Mouse (Mus musculus): ENCODE results near the gene Lhpp. TPM values are rescaled to one million over a fixed set of nuclear protein-coding genes. Genes with fewer than 3 reads are reported as not detected.

The Lhpp gene
- polyA plus RNA-seq, 1 experiment from 2014 or later = 17.4 TPM

DNA sequence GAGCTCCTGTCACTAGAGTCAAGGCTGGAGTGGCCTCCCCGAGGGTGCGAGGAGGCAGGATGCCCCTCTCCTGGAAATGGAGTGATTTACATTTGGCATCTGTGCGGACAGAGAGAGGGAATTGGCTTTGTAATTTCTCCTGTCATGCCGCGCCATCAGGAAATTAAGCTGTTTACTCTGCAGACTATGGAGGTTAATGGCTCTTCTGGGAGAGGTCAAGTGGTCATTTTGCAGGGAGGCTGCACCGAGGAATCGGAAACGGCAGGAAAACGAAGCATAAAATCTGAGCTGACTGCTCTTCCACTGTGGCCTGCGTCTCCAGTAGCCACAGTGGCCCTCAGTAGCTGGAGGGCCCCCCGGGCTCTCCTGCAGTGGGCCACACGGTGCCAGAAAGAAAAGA, 26.9 kb downstream of the Lhpp start:
- Histone ChIP-seq H3K36me3 (no peaks in the 10 kb centered on the region), H3K4me1 (0 out of 2 replicates have a peak, but pooled peaks cover 4% of the 10 kb centered on the region), H3K27ac (no peak overlapping the region), H3K9me3 (no peaks in the 10 kb centered on the region), H3K27me3 (ENCODE audit: insufficient read depth, poor library complexity, severe bottlenecking) (peaks cover 17% of the 10 kb centered on the region), H3K4me3 (no peak overlapping the region)
- no peak for DNase-seq (ENCODE audit: low spot score)
- 58% methylated on average over 12 of the region's 12 CpGs for WGBS

DNA sequence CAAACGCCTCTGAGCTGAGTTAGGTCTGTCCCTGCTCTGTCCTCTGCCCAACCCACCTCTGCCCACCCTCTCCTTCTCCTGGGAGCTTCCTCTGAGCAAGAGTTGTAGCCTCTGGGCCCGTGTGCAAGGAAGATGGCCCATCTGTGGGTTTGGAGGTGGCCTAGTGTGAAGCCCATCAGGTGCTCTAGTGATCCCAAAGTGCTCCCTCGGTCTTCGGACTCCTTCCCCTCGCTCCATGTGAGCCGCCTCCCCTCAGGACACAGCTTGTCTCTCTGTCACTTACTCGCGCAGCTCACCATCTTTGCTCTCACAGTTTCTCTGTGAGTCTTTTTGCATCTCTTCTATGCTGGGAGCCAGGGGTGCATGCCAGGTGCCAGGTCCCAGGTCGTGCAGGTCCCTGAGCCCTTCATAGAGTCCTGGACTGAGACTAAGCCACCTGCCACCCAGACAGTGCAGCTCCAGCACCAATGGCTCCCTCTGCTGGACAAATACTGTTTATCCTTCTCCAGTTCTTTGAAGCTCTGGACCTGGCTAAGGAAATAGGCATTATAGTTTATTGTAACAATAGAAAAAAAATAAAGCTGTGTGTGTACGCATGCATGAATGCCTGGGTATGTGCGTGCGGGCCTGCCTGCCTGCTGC, 28.1 kb downstream of the Lhpp start:
- Histone ChIP-seq H3K27ac (no peak overlapping the region), H3K4me1 (0 out of 2 replicates have a peak, but pooled peaks cover 4% of the 10 kb centered on the region), H3K9me3 (no peaks in the 10 kb centered on the region), H3K4me3 (no peak overlapping the region), H3K27me3 (ENCODE audit: insufficient read depth, poor library complexity, severe bottlenecking) (peaks cover 21% of the 10 kb centered on the region), H3K36me3 (no peaks in the 10 kb centered on the region)
- DNase-seq (ENCODE audit: low spot score) = no peak
- WGBS = 61% methylated on average over 12 of the region's 12 CpGs

DNA sequence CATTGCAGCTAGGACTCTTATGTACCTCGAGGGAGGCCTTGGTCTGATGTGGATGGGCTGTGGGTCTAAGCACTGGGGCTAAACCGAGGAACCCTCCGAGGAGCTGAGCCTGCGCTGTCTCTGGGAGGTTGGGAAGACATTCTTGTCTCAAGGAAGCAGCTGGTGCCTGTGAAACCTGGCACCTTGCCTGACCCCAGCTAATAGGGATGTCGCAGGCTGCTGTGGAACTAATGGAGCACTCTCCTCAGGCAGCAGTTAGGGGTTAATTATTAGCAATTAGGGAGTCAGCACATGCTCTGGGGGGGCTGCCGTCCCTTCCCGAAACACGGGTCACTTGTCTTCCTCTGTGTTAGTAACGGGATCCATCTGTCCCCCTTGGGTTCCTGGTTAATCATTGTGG, 30.5 kb downstream of the Lhpp start:
- peaks cover 17% of the 10 kb centered on the region for H3K27me3 ChIP-seq (ENCODE audit: insufficient read depth, poor library complexity, severe bottlenecking)
- H3K4me1 ChIP-seq = 0 out of 2 replicates have a peak, but pooled peaks cover 4% of the 10 kb centered on the region
- H3K4me3 ChIP-seq = no peak overlapping the region
- no peaks in the 10 kb centered on the region for H3K9me3 ChIP-seq
- H3K27ac ChIP-seq = no peak overlapping the region
- no peak for DNase-seq (ENCODE audit: low spot score)
- 64% methylated on average over 9 of the region's 9 CpGs for WGBS
- H3K36me3 ChIP-seq = no peaks in the 10 kb centered on the region

DNA sequence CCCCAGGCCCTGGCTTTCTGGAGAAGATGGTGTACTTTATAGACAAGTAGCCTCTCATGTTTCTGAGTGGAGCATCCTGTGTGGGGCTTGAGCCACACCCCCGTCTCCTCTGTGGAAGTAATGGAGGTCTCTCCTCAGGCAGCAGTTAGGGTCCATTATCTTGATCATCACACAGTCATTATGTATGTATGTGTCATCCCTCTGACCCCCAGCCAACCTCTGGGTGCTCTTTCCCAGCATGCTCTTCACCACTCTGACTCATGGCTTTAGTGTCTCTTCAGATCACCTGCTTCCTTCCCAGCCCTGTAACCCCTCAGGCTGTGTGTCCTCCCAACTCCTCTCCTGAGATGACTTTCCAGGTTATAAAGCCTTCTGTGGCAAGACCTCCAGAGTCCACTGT, 31.2 kb downstream of the Lhpp start:
- WGBS = 70% methylated on average over 1 of the region's 1 CpGs
- Histone ChIP-seq H3K4me3 (no peak overlapping the region), H3K9me3 (no peaks in the 10 kb centered on the region), H3K27ac (no peak overlapping the region), H3K27me3 (ENCODE audit: insufficient read depth, poor library complexity, severe bottlenecking) (peaks cover 17% of the 10 kb centered on the region), H3K36me3 (no peaks in the 10 kb centered on the region), H3K4me1 (0 out of 2 replicates have a peak, but pooled peaks cover 4% of the 10 kb centered on the region)
- DNase-seq (ENCODE audit: low spot score) = no peak

DNA sequence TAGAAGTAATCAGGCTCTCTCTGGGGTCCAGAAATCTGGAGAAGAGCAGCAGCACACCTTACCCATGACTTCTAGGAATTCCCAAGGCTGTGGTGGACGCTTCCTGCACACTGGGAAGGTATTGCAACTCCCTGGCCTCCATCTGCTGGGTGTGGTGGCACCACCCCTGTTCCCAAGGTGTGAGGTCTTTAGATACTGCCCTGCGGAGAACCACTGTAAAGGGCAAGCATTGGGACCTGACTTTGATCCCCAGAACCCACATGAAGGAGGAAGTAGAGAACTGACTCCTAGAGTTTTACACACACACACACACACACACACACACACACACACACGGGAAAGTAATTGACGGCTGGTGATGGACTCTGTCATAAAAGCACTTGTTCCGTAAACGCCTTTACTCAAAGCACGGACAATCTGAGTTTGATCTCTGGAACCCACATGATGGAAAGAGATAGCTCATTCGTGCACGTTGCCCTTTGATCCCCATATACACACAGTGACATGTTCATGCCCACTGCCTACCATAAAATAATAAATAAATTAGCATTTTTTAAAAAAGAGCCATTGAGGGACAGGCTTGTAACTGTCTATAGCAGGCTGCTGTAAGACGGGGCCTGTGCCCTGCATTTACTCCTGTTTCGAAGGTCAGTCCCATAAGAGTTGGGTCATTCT, 34.3 kb downstream of the Lhpp start:
- Histone ChIP-seq H3K27ac (no peak overlapping the region), H3K36me3 (no peaks in the 10 kb centered on the region), H3K9me3 (no peaks in the 10 kb centered on the region), H3K4me1 (0 out of 2 replicates have a peak, but pooled peaks cover 4% of the 10 kb centered on the region), H3K27me3 (ENCODE audit: insufficient read depth, poor library complexity, severe bottlenecking) (peaks cover 10% of the 10 kb centered on the region), H3K4me3 (no peak overlapping the region)
- 83% methylated on average over 11 of the region's 11 CpGs for WGBS
- no peak for DNase-seq (ENCODE audit: low spot score)

DNA sequence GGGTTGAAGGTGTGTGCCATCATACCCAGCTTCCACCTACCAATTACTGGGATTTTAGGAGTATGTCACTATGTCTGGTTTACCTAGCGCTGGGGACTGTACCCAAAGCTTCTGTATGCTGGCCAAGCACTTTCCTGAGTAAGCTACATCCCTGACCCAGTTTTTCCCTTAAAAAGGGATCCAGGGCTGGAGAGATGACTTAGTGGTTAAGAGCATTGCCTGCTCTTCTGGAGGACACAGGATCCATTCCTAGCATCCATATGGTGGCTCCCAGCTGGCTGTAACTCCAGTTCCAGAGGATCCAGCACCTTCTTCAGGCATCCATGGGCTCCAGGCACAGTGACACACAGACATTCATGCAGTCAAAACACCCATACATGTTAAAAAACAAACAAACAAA, 36.1 kb downstream of the Lhpp start:
- no peak overlapping the region for H3K27ac ChIP-seq
- H3K4me1 ChIP-seq = peaks cover 3% of the 10 kb centered on the region; the same call in 1 of the 2 replicates
- DNase-seq (ENCODE audit: low spot score) = no peak
- H3K36me3 ChIP-seq = no peaks in the 10 kb centered on the region
- no peaks in the 10 kb centered on the region for H3K9me3 ChIP-seq
- peaks cover 4% of the 10 kb centered on the region; the same call in 1 of the 2 replicates for H3K27me3 ChIP-seq (ENCODE audit: insufficient read depth, poor library complexity, severe bottlenecking)
- WGBS = 78% methylated on average over 1 of the region's 1 CpGs
- no peak overlapping the region for H3K4me3 ChIP-seq

DNA sequence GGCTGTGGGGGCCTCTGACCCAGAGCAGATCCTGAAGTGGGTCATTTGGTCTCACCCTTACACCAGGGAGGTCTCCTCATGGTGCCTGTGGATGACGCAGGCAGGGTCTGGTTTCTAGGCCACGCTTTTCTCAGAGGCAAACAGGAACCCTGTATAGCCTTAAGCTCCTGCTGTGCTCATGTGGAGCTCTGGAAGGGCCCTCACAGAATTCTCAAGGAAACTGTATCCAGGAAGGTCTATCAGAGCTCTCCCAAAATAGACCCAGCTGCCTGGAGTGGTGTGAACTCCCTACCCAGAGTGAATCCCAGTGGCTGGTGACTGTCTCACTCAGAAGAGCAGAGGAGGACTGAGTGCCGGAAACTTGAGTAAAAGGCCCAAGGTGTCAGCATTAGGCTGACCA, 44.0 kb downstream of the Lhpp start:
- Histone ChIP-seq H3K27ac (peak overlapping the region; percentile 77; the same call in 1 of the 2 replicates), H3K27me3 (ENCODE audit: insufficient read depth, poor library complexity, severe bottlenecking) (no peaks in the 10 kb centered on the region), H3K4me1 (peaks cover 50% of the 10 kb centered on the region), H3K9me3 (no peaks in the 10 kb centered on the region), H3K4me3 (no peak overlapping the region), H3K36me3 (no peaks in the 10 kb centered on the region)
- 49% methylated on average over 3 of the region's 3 CpGs for WGBS
- DNase-seq (ENCODE audit: low spot score) = no peak

DNA sequence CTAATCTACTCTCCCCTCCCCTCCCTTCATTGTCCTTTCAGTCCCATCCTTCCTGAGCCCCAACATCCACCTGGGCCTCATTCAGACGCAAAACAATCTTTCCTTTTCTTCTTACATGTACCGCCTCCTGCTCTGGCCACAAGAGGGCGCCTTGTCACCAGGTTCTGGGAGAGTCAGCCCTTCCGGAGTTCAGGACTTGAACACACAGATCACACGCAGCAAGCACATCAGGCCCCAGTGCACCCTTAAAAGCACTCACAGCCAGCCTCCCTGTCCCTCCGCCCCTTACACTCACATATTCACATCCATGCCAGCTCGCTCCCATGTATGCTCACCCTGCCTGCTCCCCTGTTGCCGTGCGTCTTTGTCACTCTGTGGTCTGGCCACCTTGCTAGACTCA, 45.6 kb downstream of the Lhpp start:
- peak overlapping the region; percentile 82 for H3K27ac ChIP-seq
- no peaks in the 10 kb centered on the region for H3K27me3 ChIP-seq (ENCODE audit: insufficient read depth, poor library complexity, severe bottlenecking)
- no peaks in the 10 kb centered on the region for H3K9me3 ChIP-seq
- H3K4me1 ChIP-seq = peaks cover 67% of the 10 kb centered on the region
- H3K36me3 ChIP-seq = no peaks in the 10 kb centered on the region
- 20% methylated on average over 9 of the region's 9 CpGs for WGBS
- H3K4me3 ChIP-seq = peak overlapping the region; percentile 8; the same call in 1 of the 2 replicates
- DNase-seq (ENCODE audit: low spot score) = peak; percentile 93

DNA sequence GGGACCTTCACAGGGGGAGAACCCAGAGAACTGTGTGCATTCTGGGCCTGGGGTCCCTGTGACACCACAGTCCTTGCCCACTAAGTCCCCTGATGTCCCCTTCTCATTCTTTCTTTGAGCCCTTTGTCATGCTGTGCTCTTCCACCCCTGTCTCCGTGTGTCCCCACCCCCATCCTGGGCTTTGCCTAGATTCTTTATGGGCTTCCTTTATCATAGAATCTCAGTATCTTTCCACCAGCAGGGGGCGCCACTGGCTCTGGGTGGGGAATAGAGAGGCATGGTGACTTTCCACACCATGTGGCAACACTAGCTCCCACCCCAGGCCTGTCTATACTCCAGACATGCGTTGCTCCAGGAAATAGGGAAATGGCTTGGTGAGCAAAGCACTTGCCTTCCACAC, 46.1 kb downstream of the Lhpp start:
- Histone ChIP-seq H3K4me3 (peak overlapping the region; percentile 8; the same call in 1 of the 2 replicates), H3K9me3 (no peaks in the 10 kb centered on the region), H3K4me1 (peaks cover 68% of the 10 kb centered on the region), H3K27ac (peak overlapping the region; percentile 82), H3K36me3 (no peaks in the 10 kb centered on the region), H3K27me3 (ENCODE audit: insufficient read depth, poor library complexity, severe bottlenecking) (no peaks in the 10 kb centered on the region)
- 15% methylated on average over 3 of the region's 3 CpGs for WGBS
- DNase-seq (ENCODE audit: low spot score) = peak; percentile 82

DNA sequence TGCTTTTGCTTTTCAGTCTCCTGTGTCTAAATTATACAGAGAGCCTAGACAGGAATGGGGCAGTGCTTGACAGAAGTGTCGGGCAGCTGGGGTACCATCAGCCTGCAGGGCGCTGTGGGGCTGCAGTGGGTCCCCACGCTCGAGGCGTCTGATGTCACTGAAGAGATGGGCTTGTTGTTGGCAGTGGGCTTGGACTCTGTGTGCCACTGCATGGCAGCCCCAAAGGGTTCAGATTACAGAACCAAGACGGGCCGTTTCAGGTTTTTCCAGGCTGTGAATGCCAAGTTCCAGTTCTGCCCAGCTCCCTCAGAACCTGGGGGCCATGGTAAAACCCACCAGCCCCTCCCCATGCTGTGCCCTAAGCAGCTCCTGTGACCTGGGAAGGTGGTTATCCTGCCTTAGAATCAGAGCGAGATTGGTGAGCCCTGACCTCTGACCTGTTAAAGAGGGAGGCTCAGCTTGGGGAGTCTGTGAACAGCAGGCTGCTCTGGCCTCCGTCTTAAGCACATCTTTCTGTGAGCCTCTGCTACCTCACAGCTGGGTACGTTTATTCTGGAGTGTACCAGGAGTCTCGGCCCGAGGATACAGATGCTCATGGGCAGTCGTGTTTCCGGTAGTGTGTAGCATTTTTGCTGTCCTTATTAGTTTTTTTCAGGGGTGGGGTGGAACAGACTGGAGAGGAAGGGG, 47.1 kb downstream of the Lhpp start:
- DNase-seq (ENCODE audit: low spot score) = no peak
- Histone ChIP-seq H3K9me3 (no peaks in the 10 kb centered on the region), H3K4me3 (no peak overlapping the region), H3K27me3 (ENCODE audit: insufficient read depth, poor library complexity, severe bottlenecking) (no peaks in the 10 kb centered on the region), H3K4me1 (peaks cover 78% of the 10 kb centered on the region), H3K27ac (peak overlapping the region; percentile 82), H3K36me3 (no peaks in the 10 kb centered on the region)
- WGBS = 49% methylated on average over 14 of the region's 14 CpGs

DNA sequence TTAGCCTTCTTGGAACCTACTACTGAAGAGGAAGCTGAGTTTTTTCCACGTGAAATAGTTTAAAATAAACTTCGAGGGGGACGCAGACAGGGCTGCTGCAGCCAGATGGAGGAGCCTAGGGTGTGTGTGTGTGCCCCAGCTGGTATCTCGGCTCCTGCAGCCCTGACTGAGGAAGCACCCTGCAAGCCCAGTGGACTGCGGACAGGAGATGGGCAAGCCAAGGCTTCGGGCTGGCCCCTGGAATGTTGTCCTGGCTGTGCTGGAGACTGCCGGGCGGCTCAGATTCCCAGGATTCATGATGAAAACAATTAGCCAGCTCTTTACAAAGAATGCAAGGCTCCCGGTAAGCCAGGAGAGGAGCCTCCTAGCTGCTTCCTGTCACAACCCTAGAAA, 47.6 kb downstream of the Lhpp start:
- H3K27me3 ChIP-seq (ENCODE audit: insufficient read depth, poor library complexity, severe bottlenecking) = no peaks in the 10 kb centered on the region
- no peaks in the 10 kb centered on the region for H3K9me3 ChIP-seq
- no peak for DNase-seq (ENCODE audit: low spot score)
- no peak overlapping the region for H3K4me3 ChIP-seq
- no peaks in the 10 kb centered on the region for H3K36me3 ChIP-seq
- 7% methylated on average over 9 of the region's 9 CpGs for WGBS
- H3K4me1 ChIP-seq = peaks cover 81% of the 10 kb centered on the region
- H3K27ac ChIP-seq = peak overlapping the region; percentile 82

DNA sequence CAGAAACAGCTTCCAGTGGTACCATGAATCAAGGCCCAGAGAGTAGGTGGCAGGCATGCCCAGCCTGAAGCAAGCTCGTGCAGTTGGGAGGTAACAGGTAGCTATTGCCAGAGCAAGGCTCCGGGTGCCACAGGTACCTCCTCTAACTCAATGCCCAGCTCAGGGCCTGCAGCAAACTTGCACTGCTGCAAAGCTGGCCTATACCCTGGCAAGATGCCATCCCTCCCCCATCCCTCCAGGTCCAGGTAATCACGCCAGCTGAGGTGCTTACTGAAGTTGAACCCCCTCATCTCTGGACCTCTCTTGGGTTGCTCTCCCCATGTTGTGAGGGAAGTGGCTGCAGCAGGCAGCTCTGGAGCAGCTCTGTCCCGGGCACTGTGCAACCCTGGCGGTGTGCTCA, 48.2 kb downstream of the Lhpp start:
- no peak for DNase-seq (ENCODE audit: low spot score)
- Histone ChIP-seq H3K4me1 (peaks cover 85% of the 10 kb centered on the region), H3K9me3 (no peaks in the 10 kb centered on the region), H3K36me3 (no peaks in the 10 kb centered on the region), H3K27ac (peak overlapping the region; percentile 82), H3K27me3 (ENCODE audit: insufficient read depth, poor library complexity, severe bottlenecking) (no peaks in the 10 kb centered on the region), H3K4me3 (no peak overlapping the region)
- WGBS = 89% methylated on average over 5 of the region's 5 CpGs

DNA sequence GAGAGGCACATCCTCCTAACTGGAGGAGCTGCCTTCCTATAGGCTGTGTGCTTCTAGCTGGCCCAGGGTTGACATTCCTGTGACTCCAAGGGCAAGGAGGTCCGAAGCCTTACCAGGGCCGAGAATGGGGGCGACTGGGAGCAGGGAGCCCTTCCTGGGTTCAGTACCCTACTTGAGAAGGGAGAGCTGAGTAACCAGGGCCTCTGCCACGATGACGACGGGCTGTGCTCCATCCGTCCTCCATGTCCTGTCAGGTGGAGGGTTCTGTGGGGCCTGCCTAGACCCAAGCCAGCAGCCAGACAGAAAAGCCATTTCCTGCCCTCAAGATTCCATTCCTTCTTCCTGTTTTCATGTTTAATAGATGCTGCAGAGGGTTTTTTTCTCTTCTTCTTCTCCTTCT, 49.2 kb downstream of the Lhpp start:
- Histone ChIP-seq H3K36me3 (no peaks in the 10 kb centered on the region), H3K27me3 (ENCODE audit: insufficient read depth, poor library complexity, severe bottlenecking) (no peaks in the 10 kb centered on the region), H3K9me3 (no peaks in the 10 kb centered on the region), H3K4me3 (no peak overlapping the region), H3K27ac (peak overlapping the region; percentile 78), H3K4me1 (peaks cover 77% of the 10 kb centered on the region)
- DNase-seq (ENCODE audit: low spot score) = no peak
- WGBS = 45% methylated on average over 7 of the region's 7 CpGs
